18 mouse cellular contexts compared by ENCODE assay signal in the genomic region with DNA sequence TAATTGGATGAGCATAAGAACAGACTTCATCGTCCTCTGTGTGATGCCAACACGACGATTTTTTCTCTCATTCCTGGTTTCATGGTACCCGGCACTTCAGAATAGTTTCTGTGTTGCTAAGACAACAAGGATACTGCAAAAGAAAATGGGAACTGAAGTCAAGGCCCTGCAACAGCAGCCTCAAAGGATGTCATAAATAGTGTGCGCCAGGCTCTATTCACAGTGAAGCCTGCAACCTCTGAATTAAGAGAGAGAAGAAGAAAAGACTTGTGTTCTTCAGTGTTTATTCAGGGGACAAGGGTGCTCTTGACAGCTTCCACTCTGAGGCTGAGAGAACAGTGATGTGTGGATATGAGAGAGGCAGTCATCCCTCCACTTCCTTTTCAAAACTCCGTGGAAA. TPM values are rescaled to one million over a fixed set of nuclear protein-coding genes. Genes with fewer than 3 reads are reported as not detected.
A peak's percentile ranks its signal among the peaks of the same experiment; 100 is the strongest.
DNase-seq lines count a peak whose midpoint lies in the region; ATAC-seq lines count a peak whose summit lies in the region.
"Had no signal": no experiment of that assay in that cellular context is flagged by ENCODE, and none has a peak within 500 bp of the region (broad histone marks: within the 10 kb centered on the region; RNA-seq: fewer than 3 reads in every experiment).

No protein-coding gene starts in this region.

- H3K36me3 ChIP-seq in forebrain, embryonic 15.5 days = no peaks in the 10 kb centered on the region
- no peaks in the 10 kb centered on the region for H3K36me3 ChIP-seq in forebrain, embryonic 10.5 days (replicated peaks)
- peaks cover 5% of the 10 kb centered on the region; the same call in 1 of the 2 replicates for H3K36me3 ChIP-seq in hindbrain, embryonic 10.5 days
- H3K36me3 ChIP-seq in neural tube, embryonic 14.5 days (ENCODE audit: control insufficient read depth, insufficient read depth, low read length) = no peaks in the 10 kb centered on the region
- H3K36me3 ChIP-seq: liver, embryonic 13.5 days had no signal

- H3K4me2 ChIP-seq in forebrain, embryonic 15.5 days (replicated peaks) = no peak overlapping the region
- H3K4me2 ChIP-seq in neural tube, embryonic 14.5 days (ENCODE audit: low read depth, low read length) = no peak overlapping the region
- H3K4me2 ChIP-seq: embryonic facial prominence, embryonic 12.5 days; heart, embryonic 13.5 days; limb, embryonic 12.5 days; liver, embryonic 13.5 days had no signal

- no peak for DNase-seq in forebrain, embryonic 10.5 days (ENCODE audit: extremely low spot score, low spot score)
- no peak for DNase-seq in hindbrain, embryonic 10.5 days (ENCODE audit: low spot score)
- DNase-seq in mesoderm, embryonic 11.5 days (ENCODE audit: low read depth, low spot score) = peak; percentile 34
- no peak for DNase-seq in cerebellum, postnatal 36 days
- no peak for DNase-seq in lung, postnatal 25 days (ENCODE audit: low spot score)
- DNase-seq: cerebellum, adult 18-20 months; heart, adult 11 months; heart, postnatal 4 days; kidney, adult 18-20 months; kidney, postnatal 25 days; liver, embryonic 13.5 days; retina, postnatal 1 day; thymus, postnatal 36 days had no signal

- ATAC-seq in forebrain, embryonic 15.5 days (replicated peaks) = peak; percentile 26; the same call in 1 of the 2 replicates
- peak; percentile 79; the same call in 1 of the 2 replicates for ATAC-seq in neural tube, embryonic 14.5 days (ENCODE audit: low read depth)

- WGBS in forebrain, embryonic 15.5 days = 17% methylated on average over 6 of the region's 6 CpGs
- 76% methylated on average over 6 of the region's 6 CpGs for WGBS in forebrain, embryonic 10.5 days
- 52% methylated on average over 6 of the region's 6 CpGs for WGBS in hindbrain, embryonic 10.5 days
- WGBS in neural tube, embryonic 14.5 days = 15% methylated on average over 6 of the region's 6 CpGs

- no peaks in the 10 kb centered on the region for H3K27me3 ChIP-seq in forebrain, embryonic 15.5 days
- no peaks in the 10 kb centered on the region for H3K27me3 ChIP-seq in forebrain, embryonic 10.5 days (ENCODE audit: poor library complexity, severe bottlenecking)
- H3K27me3 ChIP-seq in hindbrain, embryonic 10.5 days (ENCODE audit: insufficient read depth, poor library complexity, severe bottlenecking) = no peaks in the 10 kb centered on the region
- H3K27me3 ChIP-seq in neural tube, embryonic 14.5 days (ENCODE audit: control insufficient read depth, insufficient read depth, low read length) = no peaks in the 10 kb centered on the region
- H3K27me3 ChIP-seq: embryonic facial prominence, embryonic 12.5 days; heart, embryonic 13.5 days; limb, embryonic 12.5 days; liver, embryonic 13.5 days had no signal

- H3K9me3 ChIP-seq in forebrain, embryonic 15.5 days = no peaks in the 10 kb centered on the region
- no peaks in the 10 kb centered on the region for H3K9me3 ChIP-seq in forebrain, embryonic 10.5 days
- H3K9me3 ChIP-seq in hindbrain, embryonic 10.5 days = no peaks in the 10 kb centered on the region
- H3K9me3 ChIP-seq in neural tube, embryonic 14.5 days (ENCODE audit: control insufficient read depth, low read length) = no peaks in the 10 kb centered on the region; the same call in 1 of the 2 replicates
- H3K9me3 ChIP-seq: embryonic facial prominence, embryonic 12.5 days; heart, embryonic 13.5 days; liver, embryonic 13.5 days had no signal

- no peak overlapping the region for H3K4me3 ChIP-seq in forebrain, embryonic 15.5 days
- no peak overlapping the region for H3K4me3 ChIP-seq in forebrain, embryonic 10.5 days
- no peak overlapping the region for H3K4me3 ChIP-seq in hindbrain, embryonic 10.5 days
- H3K4me3 ChIP-seq in neural tube, embryonic 14.5 days (ENCODE audit: low read depth, low read length) = no peak overlapping the region
- H3K4me3 ChIP-seq: embryonic facial prominence, embryonic 12.5 days; heart, embryonic 13.5 days; limb, embryonic 12.5 days; liver, embryonic 13.5 days had no signal

- 0 out of 2 replicates have a peak, but pooled peaks cover 7% of the 10 kb centered on the region for H3K4me1 ChIP-seq in forebrain, embryonic 15.5 days
- peaks cover 10% of the 10 kb centered on the region; the same call in 1 of the 2 replicates for H3K4me1 ChIP-seq in forebrain, embryonic 10.5 days
- H3K4me1 ChIP-seq in hindbrain, embryonic 10.5 days (replicated peaks) = peaks cover 9% of the 10 kb centered on the region
- H3K4me1 ChIP-seq in neural tube, embryonic 14.5 days (ENCODE audit: control insufficient read depth, insufficient read depth, low read length) = no peaks in the 10 kb centered on the region
- H3K4me1 ChIP-seq: liver, embryonic 13.5 days had no signal

- H3K27ac ChIP-seq in forebrain, embryonic 15.5 days (replicated peaks) = 0 out of 2 replicates have a peak overlapping the region, but pooled peaks have one; percentile 21
- no peak overlapping the region for H3K27ac ChIP-seq in forebrain, embryonic 10.5 days
- H3K27ac ChIP-seq in hindbrain, embryonic 10.5 days = 0 out of 2 replicates have a peak overlapping the region, but pooled peaks have one; percentile 8
- no peak overlapping the region for H3K27ac ChIP-seq in neural tube, embryonic 14.5 days (ENCODE audit: low read depth, low read length)
- H3K27ac ChIP-seq: embryonic facial prominence, embryonic 12.5 days; heart, embryonic 13.5 days; limb, embryonic 12.5 days; liver, embryonic 13.5 days had no signal

- no peak overlapping the region for H3K9ac ChIP-seq in forebrain, embryonic 15.5 days (replicated peaks)
- H3K9ac ChIP-seq in neural tube, embryonic 14.5 days (replicated peaks; ENCODE audit: low read depth, low read length) = no peak overlapping the region
- H3K9ac ChIP-seq: embryonic facial prominence, embryonic 12.5 days; heart, embryonic 13.5 days; limb, embryonic 12.5 days; liver, embryonic 13.5 days had no signal

RNA-seq across cellular contexts. Expression of a gene that starts 57.5 kb away (rescaled TPM):
- polyA plus RNA-seq in forebrain, embryonic 15.5 days (2015; fragmentation: Nextera tagmentation; extraction: Ambion mirVana) = 16.4 and 18.5 TPM in 2 replicates
- 6.5 and 6.8 TPM in 2 replicates for polyA plus RNA-seq in forebrain, embryonic 10.5 days (2016; fragmentation: Nextera tagmentation; extraction: Ambion mirVana)
- 10.5 and 12.9 TPM in 2 replicates for polyA plus RNA-seq in hindbrain, embryonic 10.5 days (2016; fragmentation: Nextera tagmentation; extraction: Ambion mirVana)
- 54.7 and 81.6 TPM in 2 replicates for polyA plus RNA-seq in neural tube, embryonic 14.5 days (2014; fragmentation: Nextera tagmentation; extraction: Ambion mirVana)

Comparison
In these comparisons a context has a peak if more than half of its experiments do, and no peak if none do; other contexts are left out.
1. H3K27ac ChIP-seq: peak in forebrain, embryonic 15.5 days (single experiment) and hindbrain, embryonic 10.5 days (single experiment); none in forebrain, embryonic 10.5 days (single experiment) and neural tube, embryonic 14.5 days (single experiment).